Mouse (Mus musculus) cerebellum, adult 2 months (tissue): Measurements from ENCODE around the gene Gpr35.

Experiments used
- CTCF ChIP-seq: fragments of 200-500 bp; IDR thresholded peaks from 2 replicates; pipeline ENCODE4 v1.5.1; 2011; ENCODE audit warnings: low read depth, mild to moderate bottlenecking, control low read depth, low read length, moderate library complexity, borderline replicate concordance; ENCODE audit not compliant: insufficient read depth
- POLR2A ChIP-seq: fragments of 200-500 bp; IDR thresholded peaks from 2 replicates; pipeline ENCODE4 v1.6.1; 2011; ENCODE audit warnings: low read length, control low read depth, borderline replicate concordance; ENCODE audit not compliant: insufficient read depth

DNA sequence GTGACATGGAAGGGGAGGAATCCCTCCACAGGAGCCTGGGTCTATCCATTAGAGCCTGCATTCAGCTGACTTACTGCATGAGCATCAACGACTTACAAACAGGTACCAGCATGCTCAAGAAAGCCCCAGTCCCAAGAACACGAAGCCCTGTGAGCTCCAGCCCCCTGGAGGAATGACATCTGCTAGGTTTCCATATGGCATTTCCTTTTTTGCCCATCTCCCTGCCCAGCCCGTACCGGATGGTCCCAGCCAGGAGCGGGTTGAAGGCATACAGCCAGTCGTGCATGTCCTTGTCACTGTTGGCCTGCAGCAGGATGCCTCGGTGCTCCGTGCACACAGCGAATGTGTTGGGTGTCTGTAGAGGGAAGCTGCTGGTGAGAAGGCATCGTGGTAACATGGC lies 68.1 kb downstream of the Gpr35 start:
- TF ChIP-seq CTCF (0 out of 2 replicates have a peak, but pooled peaks have one; percentile 6), POLR2A (no peak)
